Mouse (Mus musculus) kidney, postnatal 4 days (tissue): Measurements from ENCODE around the gene Mcub.

Experiments
- DNase-seq, 2 experiments: peaks; one replicate each; pipeline ENCODE4 v3.0.0; 2021; ENCODE audit warnings: mixed read lengths in 2 of 2

Mcub gene

DNA sequence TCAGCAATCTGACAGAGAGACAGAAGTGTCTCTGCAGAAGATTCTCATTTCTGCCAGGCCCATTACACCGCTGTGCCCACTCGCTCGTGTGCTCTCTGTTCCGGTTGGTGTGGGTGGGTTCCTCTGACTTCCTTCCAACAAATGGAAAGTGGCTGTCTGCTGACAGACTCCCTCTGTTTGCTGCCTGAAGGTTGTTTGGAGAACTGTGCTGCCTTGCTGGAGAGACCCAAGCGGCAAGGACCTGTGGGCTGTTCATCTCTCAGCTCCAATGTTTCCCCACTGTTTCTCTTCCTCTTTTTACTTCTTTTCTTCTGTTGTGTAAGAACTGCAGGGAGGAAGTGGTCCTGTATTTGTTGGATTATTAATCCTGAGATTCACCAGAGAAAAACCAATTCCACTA is 21.6 kb downstream of the Mcub start:
- DNase-seq, result no peak

DNA sequence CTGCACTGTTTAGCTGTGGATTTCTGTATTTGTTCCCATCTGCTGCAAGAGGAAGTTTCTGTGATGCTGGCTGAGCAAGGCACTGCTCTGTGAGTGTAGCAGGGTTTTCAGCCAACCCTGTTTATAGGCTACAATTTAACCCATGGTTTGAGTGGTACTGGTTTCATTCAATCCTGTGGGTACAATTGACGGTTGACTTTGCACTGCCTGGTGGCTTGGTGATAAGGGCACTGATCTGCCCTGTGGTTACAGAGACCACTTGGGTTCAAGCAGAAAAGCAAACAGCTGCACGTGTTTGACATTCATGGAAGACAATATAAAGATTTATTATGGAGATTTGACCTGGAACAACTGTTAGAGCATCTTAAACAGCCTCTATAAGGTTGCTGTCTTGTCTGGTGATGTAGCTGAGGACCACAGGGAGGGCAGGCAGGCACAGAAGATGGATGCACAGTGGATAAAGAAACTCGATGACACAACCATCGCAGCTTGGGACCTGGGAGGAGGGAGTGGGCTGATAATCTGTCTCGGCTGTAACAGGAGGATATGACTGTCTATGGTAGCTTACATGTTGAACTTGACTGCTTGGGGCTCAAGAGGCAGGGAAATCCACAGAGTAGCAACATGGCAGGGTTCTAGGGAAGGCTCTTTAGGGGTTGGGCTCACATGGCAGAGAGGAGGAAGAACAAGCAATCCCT is 23.6 kb downstream of the Mcub start:
- DNase-seq, result no peak

DNA sequence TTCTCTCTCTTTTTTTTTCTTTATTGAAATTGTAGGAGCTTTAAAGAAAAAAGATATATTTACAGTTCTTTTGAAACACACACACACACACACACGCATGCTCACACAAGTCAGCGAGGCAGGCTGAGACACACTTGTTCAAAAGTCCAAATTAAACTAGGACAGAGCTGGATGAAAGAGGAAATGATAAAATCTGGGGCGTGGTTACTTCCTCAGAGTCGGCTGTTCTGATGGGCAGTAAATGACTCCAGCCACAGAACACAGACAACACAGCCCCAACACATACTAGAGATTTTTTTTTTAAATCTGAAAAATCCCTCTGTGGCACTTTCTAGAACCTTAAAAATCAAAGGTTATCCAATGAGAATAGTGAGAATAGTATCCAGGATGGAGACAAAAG is 26.2 kb downstream of the Mcub start:
- DNase-seq, result no peak

DNA sequence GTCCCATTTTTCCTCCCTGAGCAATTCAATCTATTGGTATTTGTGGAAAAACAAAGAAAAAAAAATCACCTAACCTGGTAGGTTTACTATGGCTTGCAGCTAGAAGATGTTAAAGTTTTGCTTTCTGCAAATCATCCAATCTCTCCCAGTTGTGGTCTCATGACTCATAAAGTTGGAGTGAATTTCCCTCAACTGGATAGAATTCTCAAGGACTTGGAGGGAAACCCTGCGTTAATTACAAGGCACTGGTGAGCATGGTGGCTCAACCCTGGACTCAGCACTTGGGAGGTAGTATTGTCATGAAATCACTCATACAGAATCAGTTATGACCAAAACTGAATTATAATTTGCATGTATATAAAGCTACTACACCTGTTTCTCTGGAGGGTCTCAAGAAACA is 28.7 kb downstream of the Mcub start:
- DNase-seq, result no peak

DNA sequence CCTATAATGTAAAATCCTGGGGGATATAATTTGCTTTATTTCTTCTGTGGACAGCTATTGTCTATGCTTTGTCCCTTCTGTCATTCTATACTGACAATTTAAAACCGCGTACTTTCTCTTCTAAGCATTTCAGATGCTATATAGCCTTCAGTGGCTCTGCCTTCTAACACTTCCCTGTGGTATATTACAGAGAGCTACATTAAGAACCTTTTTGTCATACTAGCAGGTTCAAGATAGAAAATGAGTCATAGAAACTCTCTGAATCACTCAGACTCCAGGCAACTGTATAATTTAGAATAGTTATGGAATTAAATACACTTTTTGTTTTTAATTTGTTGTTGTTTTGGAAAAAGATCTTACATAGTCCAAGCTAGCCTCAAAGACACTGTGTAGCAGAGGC is 29.2 kb downstream of the Mcub start:
- DNase-seq, result no peak

DNA sequence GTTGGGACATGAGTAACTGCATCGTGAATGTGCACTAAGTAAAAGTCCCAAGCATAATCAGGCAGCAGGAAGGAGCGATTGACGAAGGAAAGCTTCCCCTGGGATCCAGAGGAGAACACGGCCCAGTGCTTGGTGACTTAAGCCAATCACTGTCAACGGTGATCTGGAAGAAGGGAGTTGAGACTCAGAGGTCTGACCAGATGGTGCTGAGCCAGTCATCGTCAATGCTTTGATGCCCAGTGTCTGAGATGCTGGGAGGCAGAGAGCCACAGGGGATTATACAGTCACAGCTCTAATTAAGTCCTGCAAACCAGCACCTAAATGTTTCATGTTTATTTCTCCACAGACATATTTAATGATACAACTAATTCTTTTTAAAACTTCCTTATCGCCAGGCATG is 30.9 kb downstream of the Mcub start:
- no peak for DNase-seq

DNA sequence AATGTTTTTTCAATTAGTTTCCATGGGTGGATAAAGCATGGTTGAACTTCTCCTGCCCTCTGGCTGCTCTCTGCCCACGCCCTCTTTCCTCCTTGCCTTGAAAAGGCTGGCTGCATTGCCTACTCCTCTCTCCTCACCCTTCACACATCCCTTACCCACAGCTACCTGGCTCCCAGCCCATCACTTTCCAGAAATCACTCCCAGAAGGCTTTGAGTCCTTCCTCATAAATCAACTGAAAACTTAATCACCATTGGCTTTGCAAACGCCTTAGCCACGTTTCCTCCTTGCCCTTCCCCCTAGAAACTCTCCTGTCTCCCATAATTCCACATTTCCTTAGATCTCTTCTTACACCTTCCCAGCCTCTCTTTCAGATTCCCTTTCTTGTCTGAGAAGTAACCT is 32.2 kb downstream of the Mcub start:
- DNase-seq, result peak; percentile 13 to 27

DNA sequence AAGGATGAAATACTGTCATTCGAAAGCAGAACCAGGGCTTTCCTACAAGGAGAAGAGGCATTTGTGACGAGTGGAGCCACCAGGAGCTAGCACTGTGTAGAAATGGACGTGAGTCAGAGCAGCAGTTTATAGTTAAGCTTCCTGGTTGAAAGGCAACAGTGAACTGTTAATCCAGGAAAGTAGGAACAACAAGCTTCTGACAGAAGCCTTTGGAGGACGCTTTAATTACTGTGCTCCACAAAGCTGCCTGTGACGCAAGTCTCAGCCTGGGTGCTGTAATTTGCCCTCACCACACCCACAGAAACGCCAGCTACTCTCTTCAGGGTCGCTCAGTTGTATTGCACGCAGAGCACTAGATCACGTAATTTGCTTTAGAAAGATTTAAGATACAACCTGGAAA is 33.4 kb downstream of the Mcub start:
- DNase-seq, result no peak

DNA sequence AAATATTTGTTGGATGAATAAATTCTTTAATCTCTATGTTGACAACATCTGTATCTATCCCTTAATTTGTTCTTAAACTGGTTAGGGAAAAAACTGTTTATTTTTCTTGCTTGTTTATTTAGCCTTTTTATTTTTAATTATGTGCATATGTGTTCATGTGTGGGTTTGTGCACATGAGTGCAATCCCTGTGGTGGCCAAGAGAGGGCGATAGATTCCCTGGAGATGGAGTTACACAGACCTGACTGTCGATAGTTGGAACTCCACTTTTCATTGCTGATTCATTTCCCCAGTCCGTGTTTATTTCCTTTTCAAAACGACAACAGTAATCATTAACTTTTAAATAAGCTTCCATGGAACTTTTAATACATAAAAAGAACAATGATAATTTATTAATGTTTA is 37.6 kb downstream of the Mcub start:
- peak; percentile 43 to 50 for DNase-seq

DNA sequence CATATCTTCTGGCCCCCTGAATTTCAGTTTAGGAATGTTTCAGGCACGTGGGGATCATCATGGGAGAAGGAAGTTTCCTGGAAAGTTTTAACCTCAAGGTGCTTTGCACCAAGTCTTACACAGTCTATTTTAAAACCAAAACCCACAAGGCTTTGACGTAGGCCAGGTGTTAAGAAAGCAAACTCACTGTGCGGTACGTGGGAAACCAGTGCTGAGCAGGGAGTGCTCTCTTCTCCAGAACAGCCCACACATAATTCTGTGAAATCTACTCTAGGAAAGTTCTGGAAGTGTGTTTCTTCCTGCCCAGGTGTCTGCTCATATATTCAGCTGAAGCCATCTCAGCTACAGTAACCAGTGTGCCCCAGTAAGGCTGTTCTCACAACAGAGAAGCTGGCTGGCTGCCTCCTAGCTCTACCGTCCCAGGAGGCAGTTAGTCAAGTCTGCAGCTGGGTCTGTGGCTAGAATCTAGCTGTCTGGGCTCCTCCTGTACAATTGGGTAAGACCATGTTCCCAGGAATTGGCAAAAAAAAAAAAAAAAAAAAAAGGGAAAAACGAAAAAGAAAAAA is 39.7 kb downstream of the Mcub start:
- DNase-seq, result no peak

DNA sequence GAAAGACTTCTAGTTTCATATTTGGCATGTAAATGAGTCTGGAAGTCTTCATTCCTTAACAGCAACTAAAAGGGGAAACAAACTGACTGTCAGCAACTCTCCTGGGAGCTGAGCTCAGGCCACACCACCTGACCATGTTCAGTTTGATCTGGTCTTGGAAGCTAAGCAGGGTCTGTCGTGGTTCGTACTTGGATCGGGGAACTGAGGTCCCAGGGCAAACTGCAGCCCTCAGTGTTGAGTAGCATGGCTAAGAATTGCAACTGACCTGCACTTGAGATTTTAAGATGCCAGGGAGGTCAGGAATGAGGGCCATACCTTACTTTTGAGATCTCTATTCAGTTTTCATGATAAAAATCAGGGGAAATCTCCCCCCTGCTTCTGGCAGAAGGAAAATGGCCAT is 44.1 kb downstream of the Mcub start:
- no peak for DNase-seq

DNA sequence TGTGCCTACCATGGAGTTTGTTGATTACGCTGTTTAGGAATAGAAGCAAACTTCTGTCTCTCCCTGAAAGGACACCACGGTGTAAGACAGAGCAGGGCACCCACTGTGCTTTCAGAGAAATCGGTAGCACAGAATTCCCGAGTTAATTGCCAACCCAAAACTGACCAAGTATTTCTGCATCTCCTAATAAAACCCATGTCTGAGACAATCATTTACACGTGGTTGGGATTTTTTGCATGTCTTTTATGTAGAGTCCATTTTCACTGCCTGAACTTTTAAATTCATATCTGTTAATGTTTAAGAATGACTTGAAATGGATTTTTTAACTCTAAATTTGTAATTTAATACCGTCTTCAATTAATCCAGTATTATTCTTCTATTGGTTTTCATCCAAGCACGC is 46.4 kb downstream of the Mcub start:
- no peak for DNase-seq

DNA sequence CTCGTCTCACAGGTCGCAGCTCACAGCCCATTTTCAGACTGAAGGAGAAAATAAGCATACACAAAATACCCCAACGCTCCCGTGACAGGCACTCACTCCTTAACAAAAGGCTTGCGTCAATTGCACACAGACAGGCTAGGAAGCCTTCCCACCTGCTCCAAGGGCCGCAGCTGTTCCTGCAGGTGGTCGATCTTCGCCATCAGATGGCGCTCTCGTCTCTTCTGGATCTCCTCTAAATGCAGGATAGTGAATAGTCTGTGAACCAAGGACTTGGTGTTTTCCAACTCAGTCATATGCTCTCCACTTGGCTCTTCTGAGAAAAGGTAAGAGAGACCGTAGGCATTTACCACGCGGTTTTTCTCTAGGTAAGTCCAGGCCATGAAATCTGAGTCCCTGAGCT is 51.6 kb downstream of the Mcub start:
- peak; percentile 82 to 84 for DNase-seq

DNA sequence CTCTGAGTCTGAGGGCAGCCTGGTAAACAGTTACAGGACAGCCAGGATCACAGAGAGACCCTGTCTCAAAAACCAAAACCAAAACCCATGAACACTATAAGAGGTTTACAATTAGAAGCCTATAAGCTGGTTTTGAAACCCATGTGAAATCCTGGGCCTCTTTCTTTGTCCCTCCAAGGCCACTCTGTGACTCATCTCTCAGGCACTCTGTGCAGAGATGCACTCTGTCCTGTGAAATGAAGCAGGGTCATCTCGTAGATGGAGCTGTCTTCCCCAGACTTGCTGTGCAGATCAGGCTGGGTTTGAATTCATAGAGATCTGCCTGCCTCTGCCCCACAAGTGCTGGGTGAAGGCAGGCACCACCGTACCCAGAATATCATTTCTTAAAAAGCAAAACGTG is 52.6 kb downstream of the Mcub start:
- no peak for DNase-seq

DNA sequence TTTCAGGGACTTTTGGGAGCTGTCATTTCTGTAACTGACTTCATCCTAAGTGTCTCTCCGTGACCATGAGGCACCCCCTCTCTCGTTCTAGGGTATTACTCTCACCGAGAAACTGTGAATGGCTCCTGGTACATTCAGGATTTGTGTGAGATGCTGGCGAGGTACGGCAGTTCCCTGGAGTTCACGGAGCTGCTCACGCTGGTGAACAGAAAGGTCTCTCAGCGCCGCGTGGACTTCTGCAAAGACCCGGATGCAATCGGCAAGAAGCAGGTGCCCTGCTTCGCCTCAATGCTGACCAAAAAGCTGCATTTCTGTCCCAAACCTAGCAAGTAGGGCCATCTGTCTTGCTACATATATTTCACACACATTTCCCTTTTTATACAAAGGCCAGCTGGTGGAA is 56.8 kb downstream of the Mcub start:
- no peak for DNase-seq

DNA sequence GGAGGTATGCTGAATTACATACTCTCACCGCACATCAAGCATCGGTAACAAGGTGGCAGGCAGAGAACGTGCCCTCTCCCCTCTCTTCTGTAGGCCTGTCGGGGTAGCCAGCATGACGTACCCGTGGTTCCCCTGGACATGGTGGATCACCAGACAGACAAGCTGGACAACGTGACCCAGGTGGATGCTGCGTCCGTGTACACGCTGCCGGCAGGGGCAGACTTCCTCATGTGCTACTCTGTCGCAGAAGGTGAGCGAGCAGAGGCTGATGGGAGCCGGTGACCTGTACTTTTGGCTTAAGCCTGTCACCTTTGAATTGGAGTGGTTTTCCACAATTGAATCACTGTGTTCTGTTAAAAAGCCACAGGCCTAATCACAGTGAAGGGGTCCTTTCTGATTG is 58.0 kb downstream of the Mcub start:
- no peak for DNase-seq

DNA sequence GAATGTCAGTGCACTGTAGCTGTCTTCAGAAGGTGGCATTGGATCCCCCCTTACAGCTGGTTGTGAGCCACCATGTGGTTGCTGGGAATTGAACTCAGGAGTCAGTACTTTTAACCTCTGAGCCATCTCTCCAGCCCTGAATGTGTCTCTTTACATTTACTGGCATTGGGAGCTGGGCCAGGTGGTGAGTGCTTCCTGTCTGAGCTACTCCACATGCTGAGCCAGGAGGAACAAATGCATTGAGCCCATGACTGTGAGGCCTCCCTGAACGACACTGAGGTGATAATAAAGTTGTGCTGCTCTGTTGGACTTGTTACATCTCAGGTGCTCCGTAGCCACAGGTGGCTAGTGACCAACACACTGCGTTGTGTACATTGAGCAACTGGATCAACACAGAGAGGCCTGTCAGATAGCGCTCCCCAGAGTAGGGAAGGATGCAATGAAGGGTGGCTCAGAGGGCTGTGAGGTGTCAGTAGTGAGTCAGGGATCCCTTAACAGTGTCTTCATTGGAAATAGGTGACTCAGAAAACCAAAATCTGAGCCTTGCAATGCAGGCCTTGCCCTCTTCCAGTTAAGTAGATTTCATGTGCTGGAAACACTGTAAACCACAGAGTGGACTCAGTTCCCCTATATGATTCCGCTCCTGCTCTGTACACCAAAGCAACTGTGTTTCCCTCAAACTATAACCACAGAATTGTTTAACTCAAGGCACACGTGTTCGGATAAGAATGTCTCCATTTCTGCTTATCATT is 65.4 kb downstream of the Mcub start:
- no peak for DNase-seq

DNA sequence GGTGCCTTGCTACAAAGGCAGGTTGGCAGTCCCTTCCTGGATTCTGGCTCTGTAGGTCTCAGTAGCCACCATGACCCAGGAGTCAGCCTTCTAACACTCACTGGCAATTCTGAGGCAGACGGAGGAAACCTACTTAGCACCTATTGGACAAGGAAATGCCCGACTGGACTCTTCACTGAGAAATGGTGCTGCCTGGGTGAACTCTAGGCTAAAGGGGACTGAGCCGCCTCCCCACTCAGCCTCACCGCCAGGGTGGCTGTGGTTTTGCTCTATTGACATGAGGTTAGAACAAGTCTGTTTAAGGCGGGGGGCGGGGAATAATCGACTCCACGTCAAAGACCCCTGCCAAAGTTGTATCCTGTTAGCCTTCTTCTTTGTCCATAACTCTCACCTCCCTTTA is 66.1 kb downstream of the Mcub start:
- no peak for DNase-seq

DNA sequence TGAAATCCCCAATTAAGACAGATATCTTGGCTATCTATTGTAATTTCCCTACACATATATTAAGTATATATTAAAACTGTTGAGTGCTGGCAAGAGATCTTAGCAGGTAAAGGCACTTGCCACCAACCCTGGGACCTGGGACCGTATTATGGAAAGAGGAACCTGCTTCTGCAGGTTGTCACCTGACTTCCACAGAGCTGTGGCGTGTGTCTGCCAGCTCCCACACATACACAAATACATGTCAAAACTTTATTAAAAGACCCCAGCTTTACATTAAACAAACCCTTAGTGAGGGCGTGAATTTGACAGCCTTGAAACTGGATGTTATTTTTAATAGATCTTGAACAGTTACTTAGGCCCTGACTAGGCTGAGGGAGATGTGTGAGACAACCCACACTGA is 66.6 kb downstream of the Mcub start:
- no peak for DNase-seq

DNA sequence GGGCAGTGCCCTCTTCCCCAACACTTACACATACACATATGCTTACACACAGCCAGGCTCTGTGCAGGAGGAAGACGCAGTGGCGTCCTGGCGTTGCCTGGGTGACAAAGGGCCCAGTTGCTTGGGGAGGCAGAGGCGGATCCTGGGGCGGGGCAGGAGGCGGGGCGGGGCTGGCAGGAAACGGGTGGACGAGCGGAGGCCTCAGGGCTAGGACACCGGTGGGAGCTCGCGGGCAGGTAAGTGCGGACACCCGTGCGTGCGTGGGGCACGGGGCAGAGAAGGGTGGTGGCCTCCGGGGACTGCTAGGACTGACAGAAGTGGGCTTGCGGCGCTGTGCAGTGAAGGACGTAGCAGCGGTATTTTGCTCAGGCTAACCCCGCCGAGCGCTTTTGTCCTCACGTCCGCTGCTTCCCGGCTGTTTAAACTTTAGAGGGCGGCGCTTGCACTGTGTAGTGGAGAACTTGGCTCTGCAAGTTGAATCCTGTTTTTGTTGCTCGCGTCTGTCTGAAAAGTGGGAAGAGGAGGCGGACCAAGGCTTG is 68.7 kb downstream of the Mcub start, which contains the start of gene Casp6:
Casp6 (plus strand) TSS at position 155 of the 539 bp plus-strand sequence.
- DNase-seq, result peak; percentile 91 to 93

DNA sequence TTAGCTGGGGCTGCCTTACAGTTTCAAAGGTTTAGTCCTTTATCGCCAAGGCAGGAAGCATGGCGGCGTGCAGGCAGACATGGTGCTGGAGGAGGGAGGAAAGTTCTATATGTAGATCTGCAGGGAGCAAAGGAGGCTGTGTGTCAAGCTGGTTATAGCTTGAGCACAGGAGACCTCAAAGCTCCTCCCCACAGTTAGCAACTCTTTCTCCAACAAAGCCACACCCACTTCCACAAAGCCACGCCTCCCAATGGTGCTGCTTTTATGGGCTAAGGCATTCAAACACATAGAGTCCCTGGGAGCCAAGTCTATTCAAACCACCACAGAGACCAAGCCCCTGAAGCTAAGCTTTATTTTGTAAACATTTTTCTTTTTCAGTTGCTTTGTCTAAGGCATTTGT is 71.1 kb downstream of the Mcub start:
- peak; percentile 30 to 31 for DNase-seq

DNA sequence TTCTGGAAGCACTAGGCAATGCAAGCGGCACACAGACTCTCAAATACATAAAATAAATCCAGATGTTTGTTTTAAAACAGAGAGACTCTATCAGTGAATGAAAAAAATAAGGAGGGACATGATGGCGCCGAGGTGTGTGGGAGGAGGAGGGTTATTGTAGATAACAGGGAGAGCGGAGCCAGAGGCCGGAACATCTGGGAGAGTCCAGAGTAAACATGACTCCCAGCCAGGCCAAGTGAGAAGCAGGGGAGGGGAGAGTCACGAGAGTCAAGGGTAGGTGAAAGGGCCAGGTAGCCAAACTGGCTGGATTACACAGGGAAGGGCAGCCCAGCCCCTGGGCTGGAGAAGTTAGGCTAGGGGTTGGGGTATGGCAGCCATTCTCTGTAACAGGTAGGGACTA is 73.4 kb downstream of the Mcub start:
- peak; percentile 35 to 38 for DNase-seq

DNA sequence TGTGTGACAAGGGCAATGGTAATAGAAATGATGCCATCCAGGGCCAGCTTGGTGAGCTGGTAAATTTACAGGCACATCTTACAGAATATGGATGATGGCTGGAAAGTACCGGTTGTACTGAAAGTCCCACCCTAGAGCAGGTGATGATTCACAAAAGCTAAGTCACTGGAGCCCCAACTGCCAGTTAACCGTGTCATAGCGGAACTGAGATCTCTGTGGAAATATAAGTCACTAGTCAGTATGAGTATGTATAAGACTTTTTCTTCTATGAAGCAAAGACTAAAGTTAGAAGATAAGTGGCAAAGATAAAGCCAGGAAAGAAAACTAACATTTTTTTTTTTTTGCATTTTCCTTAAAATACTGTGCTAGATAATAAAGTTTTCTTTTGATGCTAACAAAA is 76.9 kb downstream of the Mcub start:
- DNase-seq, result no peak

DNA sequence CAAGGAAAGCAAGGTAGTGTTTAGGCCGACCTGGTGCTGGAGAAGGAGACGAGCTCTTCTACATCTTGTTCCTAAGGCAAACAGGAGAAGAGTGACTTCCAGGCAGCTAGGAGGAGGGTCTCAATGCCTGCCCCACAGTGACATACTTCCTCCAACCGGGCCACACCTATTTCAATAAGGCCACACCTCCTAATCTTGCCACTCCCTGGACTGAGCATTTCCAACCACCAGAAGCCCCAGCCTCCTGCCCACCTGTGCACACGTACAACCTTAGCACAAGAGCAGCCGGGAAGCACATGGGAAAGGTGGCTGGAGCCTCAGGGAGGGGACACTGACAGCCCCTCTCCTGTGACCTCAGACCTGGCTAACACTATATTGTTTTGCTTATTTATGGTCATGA is 78.0 kb downstream of the Mcub start:
- no peak for DNase-seq
